Mouse (Mus musculus) testis, adult 2 months (tissue): Measurements from ENCODE around the gene Gm21988. TPM values are rescaled to one million over a fixed set of nuclear protein-coding genes. Genes with fewer than 3 reads are reported as not detected.

Experiments
- H3K27ac ChIP-seq: fragments of 200-500 bp; 2 replicates; pipeline ENCODE4 v1.5.1; 2012; ENCODE audit warnings: low read depth, low read length; ENCODE audit not compliant: control insufficient read depth, insufficient read depth
- H3K27me3 ChIP-seq: fragments of 200-500 bp; 2 replicates; pipeline ENCODE4 v1.6.1; 2012; ENCODE audit warnings: mild to moderate bottlenecking, low read length, moderate library complexity; ENCODE audit not compliant: control insufficient read depth, insufficient read depth
- H3K36me3 ChIP-seq: fragments of 200-500 bp; 2 replicates; pipeline ENCODE4 v1.6.1; 2012; ENCODE audit warnings: mild to moderate bottlenecking, low read length; ENCODE audit not compliant: control insufficient read depth, insufficient read depth
- H3K4me1 ChIP-seq: fragments of 200-500 bp; 2 replicates; pipeline ENCODE4 v1.6.1; 2012; ENCODE audit warnings: low read length; ENCODE audit not compliant: control insufficient read depth, insufficient read depth
- H3K4me3 ChIP-seq: fragments of 200-500 bp; 2 replicates; pipeline ENCODE4 v1.5.1; 2012; ENCODE audit warnings: low read depth, mild to moderate bottlenecking, low read length, moderate library complexity, mixed read lengths; ENCODE audit not compliant: control insufficient read depth
- CTCF ChIP-seq: fragments of 200-500 bp; IDR thresholded peaks from 2 replicates; pipeline ENCODE4 v1.5.1; 2012; ENCODE audit warnings: low read depth, mild to moderate bottlenecking, inconsistent platforms, low read length, moderate library complexity; ENCODE audit not compliant: control insufficient read depth, insufficient read depth, insufficient replicate concordance
- POLR2A ChIP-seq: fragments of 200-500 bp; IDR thresholded peaks from 2 replicates; pipeline ENCODE4 v1.6.1; 2012; ENCODE audit warnings: low read depth, mild to moderate bottlenecking, inconsistent platforms, low read length, moderate library complexity; ENCODE audit not compliant: control insufficient read depth
- polyA plus RNA-seq: library from polyadenylated mRNA; depleted of rRNA; stranded (reverse); fragments of >200 nt; gene quantifications from 2 replicates; pipeline ENCODE4 v1.2.3, GENCODE M21; 2012

Gm21988 gene
- polyA plus RNA-seq, 1 experiment: 3.4 TPM

DNA sequence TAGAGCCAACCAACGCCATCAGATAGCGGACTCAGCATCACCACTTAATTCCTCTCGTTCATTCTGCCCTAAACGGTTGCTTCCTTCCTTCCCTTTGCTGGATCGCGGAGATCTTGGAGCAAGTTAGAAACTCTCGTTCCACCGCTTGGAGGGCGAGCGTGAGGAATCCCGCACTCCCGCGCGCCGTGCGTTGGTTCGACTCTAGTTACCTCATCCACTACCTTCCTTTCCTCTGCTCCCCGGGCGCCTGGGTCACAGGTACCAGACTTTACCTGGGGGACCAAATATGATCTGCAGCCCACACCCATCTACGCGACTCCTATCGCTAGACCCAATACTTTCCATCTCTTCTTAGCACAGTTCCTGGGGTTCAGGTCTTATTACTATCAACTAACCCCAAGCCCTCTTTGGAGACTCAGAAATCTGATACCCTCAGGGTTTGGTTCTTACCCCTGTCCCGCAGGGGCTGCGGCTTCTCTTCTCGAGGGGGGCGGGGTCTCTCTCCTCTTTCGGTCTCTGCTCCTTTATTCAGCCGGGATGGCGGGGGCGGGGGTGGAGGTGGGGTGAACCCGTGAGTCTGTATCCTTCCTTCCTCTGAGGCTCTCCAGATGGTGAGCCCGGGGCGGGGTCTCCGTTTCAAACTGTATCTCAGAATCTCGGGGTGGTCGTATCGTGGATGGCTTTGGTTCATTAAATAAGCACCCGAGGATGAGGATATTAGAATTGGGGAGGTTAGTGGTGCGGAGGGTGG is 10.2 kb downstream of the Gm21988 start, which contains the start of gene Bcl6b:
Bcl6b (minus strand) TSS at position 539 of the 751 bp plus-strand sequence.
- Histone ChIP-seq H3K36me3 (no peaks in the 10 kb centered on the region), H3K27me3 (no peaks in the 10 kb centered on the region; the same call in 1 of the 2 replicates), H3K4me3 (peak within 1 kb of the TSS; percentile 84), H3K27ac (peak within 1 kb of the TSS; percentile 76), H3K4me1 (peaks cover 43% of the 10 kb centered on the region)
- peak; percentile 15; the same call in 1 of the 2 replicates for TF ChIP-seq POLR2A
- TF ChIP-seq CTCF: no peak

DNA sequence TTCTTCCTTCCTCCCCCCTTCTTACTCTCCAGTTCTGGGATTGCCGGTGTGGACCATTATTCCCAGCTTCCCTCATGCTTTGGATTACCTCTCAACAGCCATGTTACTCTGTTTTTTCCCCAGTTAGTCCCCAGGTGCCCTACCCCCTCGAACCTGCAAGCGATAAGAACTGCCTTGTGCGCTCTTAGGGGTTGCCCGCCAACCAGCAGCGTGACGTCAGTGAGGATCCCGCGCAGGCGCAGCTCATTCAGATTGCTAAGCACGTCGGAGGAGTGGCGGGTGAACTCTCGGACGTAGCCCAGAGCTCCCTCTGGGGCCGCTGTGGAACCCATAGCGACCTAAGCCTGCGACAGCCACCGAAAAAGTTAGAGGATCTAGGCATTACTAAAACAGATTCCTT is 10.8 kb downstream of the Gm21988 start:
- peaks cover 39% of the 10 kb centered on the region for H3K4me1 ChIP-seq
- peak overlapping the region; percentile 76 for H3K27ac ChIP-seq
- peak overlapping the region; percentile 84 for H3K4me3 ChIP-seq
- no peaks in the 10 kb centered on the region for H3K36me3 ChIP-seq
- TF ChIP-seq POLR2A (peak; percentile 20; the same call in 1 of the 2 replicates), CTCF (no peak)
- H3K27me3 ChIP-seq: no peaks in the 10 kb centered on the region; the same call in 1 of the 2 replicates

DNA sequence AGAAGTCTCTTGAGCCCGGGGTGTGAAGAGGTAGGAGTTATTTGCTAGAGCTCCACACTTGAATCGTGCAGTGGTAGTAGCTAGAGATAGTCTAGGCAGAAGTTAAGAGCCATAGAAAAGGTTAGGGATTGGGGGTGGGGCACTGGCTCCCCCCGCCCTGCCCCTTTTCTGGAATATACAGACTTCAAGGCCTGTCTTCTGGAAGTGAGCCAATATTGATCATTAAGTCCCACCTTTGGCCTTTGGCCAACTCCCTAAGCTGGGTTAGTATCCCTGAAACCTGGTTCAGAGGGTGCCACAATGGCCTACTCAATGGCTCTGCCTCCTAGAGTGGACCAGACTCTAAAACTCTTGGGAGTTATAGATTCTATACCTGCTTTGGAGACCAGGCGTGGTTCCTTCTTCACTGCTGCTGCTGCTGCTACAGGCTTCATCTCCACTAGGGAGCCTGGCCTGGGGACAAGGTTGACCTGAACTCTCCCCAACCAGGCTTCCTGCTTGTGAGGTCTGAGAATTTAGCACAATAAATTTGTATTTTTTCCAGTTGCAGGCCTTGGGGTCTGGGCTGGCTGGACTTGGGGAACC is 11.9 kb downstream of the Gm21988 start:
- no peak overlapping the region for H3K27ac ChIP-seq
- peaks cover 32% of the 10 kb centered on the region for H3K4me1 ChIP-seq
- TF ChIP-seq CTCF (no peak), POLR2A (no peak)
- no peaks in the 10 kb centered on the region for H3K36me3 ChIP-seq
- no peak overlapping the region for H3K4me3 ChIP-seq
- no peaks in the 10 kb centered on the region; the same call in 1 of the 2 replicates for H3K27me3 ChIP-seq

DNA sequence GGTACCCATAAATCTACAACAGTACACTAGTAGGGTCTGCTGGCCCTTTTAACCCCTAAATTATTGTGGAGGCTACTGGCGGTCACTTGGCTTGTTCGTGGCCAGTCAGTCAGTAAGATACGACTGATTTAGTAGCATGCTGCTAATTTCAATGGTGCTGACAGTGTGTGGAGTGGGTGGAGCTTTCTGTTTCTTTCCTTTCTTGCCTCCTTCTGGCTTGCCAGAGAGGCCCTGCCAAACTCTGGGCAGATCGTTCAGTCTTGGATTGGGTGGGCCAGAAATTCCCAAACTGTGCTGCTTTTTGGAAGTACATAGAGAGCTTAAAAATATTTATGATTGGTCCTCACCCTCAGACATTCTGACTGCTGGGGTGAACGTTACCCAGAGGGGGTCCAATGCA is 12.5 kb downstream of the Gm21988 start:
- TF ChIP-seq CTCF: no peak
- no peak for TF ChIP-seq POLR2A
- peaks cover 25% of the 10 kb centered on the region for H3K4me1 ChIP-seq
- H3K27ac ChIP-seq: no peak overlapping the region
- H3K4me3 ChIP-seq: no peak overlapping the region
- no peaks in the 10 kb centered on the region for H3K36me3 ChIP-seq
- H3K27me3 ChIP-seq: no peaks in the 10 kb centered on the region; the same call in 1 of the 2 replicates

DNA sequence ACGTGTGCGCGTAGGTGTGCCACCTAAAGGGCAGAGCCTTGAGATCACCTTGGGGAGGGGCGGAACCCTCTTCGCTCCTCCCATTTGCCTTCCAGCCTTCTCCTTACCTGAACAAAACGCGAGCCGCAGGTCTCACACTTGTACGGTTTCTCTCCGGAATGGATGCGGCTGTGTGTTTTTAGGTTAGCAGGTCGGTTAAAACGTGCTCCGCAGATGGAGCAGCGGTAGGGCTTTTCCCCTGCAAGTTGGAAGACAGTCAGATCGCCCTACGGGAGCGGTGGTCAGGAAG is 13.1 kb downstream of the Gm21988 start:
- peaks cover 25% of the 10 kb centered on the region for H3K4me1 ChIP-seq
- no peaks in the 10 kb centered on the region; the same call in 1 of the 2 replicates for H3K27me3 ChIP-seq
- no peaks in the 10 kb centered on the region for H3K36me3 ChIP-seq
- peak overlapping the region; percentile 5; the same call in 1 of the 2 replicates for H3K4me3 ChIP-seq
- H3K27ac ChIP-seq: no peak overlapping the region
- no peak for TF ChIP-seq POLR2A
- no peak for TF ChIP-seq CTCF

DNA sequence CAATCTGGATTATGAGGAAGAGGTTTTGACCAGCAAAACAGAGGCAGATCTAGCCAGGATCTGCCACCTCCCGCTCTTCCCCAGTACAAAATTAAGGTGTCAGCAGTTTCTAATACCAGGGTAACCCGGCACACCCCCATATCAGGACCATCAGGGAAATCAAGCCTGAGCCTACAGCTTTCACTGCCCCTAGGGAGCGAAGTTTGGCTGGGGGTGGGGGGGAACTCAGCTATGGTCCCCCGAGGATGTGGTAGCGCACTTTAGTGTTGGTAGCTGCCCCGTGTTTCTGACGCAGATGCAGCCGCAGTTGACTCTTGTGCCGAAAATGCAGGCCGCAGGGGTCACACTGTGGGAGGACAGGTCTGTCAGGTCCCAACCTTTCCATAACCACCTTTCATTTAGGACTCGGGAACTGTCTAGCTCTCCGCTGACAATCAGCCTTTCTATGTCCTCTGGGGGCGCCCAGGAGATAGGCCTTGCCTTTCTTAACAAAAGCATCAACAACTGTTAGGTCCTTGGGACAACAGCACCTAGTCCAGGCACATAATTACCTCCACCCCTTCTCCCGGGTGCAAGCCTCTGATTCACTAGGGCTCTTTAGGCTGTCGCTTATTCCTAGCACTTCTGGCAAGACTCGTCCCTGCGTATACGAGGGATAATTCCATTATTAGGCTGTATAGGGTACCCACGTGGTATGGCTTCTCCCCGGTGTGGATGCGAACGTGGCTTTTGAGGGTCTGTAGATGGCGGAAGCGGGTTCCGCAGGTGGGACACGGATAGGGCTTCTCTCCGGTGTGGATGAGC is 13.6 kb downstream of the Gm21988 start:
- Histone ChIP-seq H3K27me3 (no peaks in the 10 kb centered on the region; the same call in none of the 2 replicates), H3K4me1 (peaks cover 29% of the 10 kb centered on the region)

DNA sequence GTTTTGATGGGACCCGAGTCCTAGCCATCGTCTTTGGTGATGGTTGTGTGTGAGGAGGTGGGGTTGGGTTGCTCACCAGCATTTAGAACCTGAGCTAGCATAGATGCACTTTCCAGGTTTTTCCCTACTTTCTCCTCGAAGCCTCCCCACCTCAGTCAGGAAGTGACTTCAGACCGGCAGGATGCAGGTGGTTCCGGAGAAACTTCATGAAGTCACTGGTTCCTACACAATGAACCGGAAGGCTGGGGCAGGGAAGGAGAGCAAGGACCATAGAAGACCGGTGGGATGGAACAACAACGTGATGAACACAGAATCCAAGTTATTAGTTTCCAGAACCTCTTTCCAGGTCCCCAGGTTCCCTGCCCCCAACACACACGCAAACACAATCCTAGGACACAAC is 15.9 kb downstream of the Gm21988 start:
- H3K27me3 ChIP-seq: no peaks in the 10 kb centered on the region; the same call in none of the 2 replicates
- no peak overlapping the region for H3K4me3 ChIP-seq
- H3K4me1 ChIP-seq: peaks cover 23% of the 10 kb centered on the region
- no peak overlapping the region for H3K27ac ChIP-seq
- H3K36me3 ChIP-seq: no peaks in the 10 kb centered on the region
- no peak for TF ChIP-seq POLR2A
- no peak for TF ChIP-seq CTCF

More for the DNA sequence above, 13.6 kb downstream of the Gm21988 start:
- Histone ChIP-seq H3K4me3 (no peak overlapping the region; the same call in 1 of the 2 replicates), H3K27ac (no peak overlapping the region), H3K36me3 (no peaks in the 10 kb centered on the region)
- TF ChIP-seq CTCF: no peak
- no peak for TF ChIP-seq POLR2A
